Mouse (Mus musculus) testis, adult 2 months (tissue): ENCODE measurements around the gene Bbs9.

ENCODE experiments used
- CTCF ChIP-seq: fragments of 200-500 bp; IDR thresholded peaks from 2 replicates; pipeline ENCODE4 v1.5.1; 2012; ENCODE audit warnings: low read depth, mild to moderate bottlenecking, inconsistent platforms, low read length, moderate library complexity; ENCODE audit not compliant: control insufficient read depth, insufficient read depth, insufficient replicate concordance
- POLR2A ChIP-seq: fragments of 200-500 bp; IDR thresholded peaks from 2 replicates; pipeline ENCODE4 v1.6.1; 2012; ENCODE audit warnings: low read depth, mild to moderate bottlenecking, inconsistent platforms, low read length, moderate library complexity; ENCODE audit not compliant: control insufficient read depth

GRCm38 (mm10) chr9:22702812-22703367 lies 227.4 kb downstream of the Bbs9 start:
- TF ChIP-seq CTCF (no peak), POLR2A (no peak)
